Mouse (Mus musculus): ENCODE measurements around the gene Lrrc1. TPM values are rescaled to one million over a fixed set of nuclear protein-coding genes. Genes with fewer than 3 reads are reported as not detected.

Lrrc1 gene
- polyA plus RNA-seq, 1 experiment = 34.0 TPM

- DNase-seq = no peak
- no peaks in the 10 kb centered on the region for H3K27me3 ChIP-seq (replicated peaks; ENCODE audit: control insufficient read depth, insufficient read depth, low read length)
- no peak overlapping the region for H3K27ac ChIP-seq (ENCODE audit: insufficient read depth, low read depth, low read length)
- 64% methylated on average over 13 of the region's 13 CpGs for WGBS
- no peaks in the 10 kb centered on the region for H3K36me3 ChIP-seq (ENCODE audit: control insufficient read depth, insufficient read depth, low read length)
- H3K4me1 ChIP-seq (ENCODE audit: control insufficient read depth, insufficient read depth, low read length) = peaks cover 7% of the 10 kb centered on the region; the same call in 1 of the 2 replicates
- no peak overlapping the region for H3K4me3 ChIP-seq (ENCODE audit: insufficient read depth, low read depth, low read length)
- TF ChIP-seq POLR2A (IDR thresholded peaks at IDR 0.05; ENCODE audit: low read depth, low read length) (no peak), CTCF (conservative IDR thresholded peaks at IDR 0.05; ENCODE audit: insufficient read depth, insufficient read length, low read depth, low read length) (no peak)
Measured at GRCm38 (mm10) chr9:77456169-77456826, 88.4 kb downstream of the Lrrc1 start.

- 85% methylated on average over 19 of the region's 19 CpGs for WGBS
- Histone ChIP-seq H3K36me3 (ENCODE audit: control insufficient read depth, insufficient read depth, low read length) (no peaks in the 10 kb centered on the region), H3K27ac (ENCODE audit: insufficient read depth, low read depth, low read length) (no peak overlapping the region), H3K4me1 (ENCODE audit: control insufficient read depth, insufficient read depth, low read length) (0 out of 2 replicates have a peak, but pooled peaks cover 3% of the 10 kb centered on the region), H3K27me3 (replicated peaks; ENCODE audit: control insufficient read depth, insufficient read depth, low read length) (no peaks in the 10 kb centered on the region), H3K4me3 (ENCODE audit: insufficient read depth, low read depth, low read length) (no peak overlapping the region)
- DNase-seq = no peak
- no peak for TF ChIP-seq CTCF (conservative IDR thresholded peaks at IDR 0.05; ENCODE audit: insufficient read depth, insufficient read length, low read depth, low read length)
Measured at GRCm38 (mm10) chr9:77455439-77456168, 89.1 kb downstream of the Lrrc1 start.

- no peaks in the 10 kb centered on the region for H3K4me1 ChIP-seq (ENCODE audit: control insufficient read depth, insufficient read depth, low read length)
- WGBS = 88% methylated on average over 12 of the region's 12 CpGs
- no peak overlapping the region for H3K4me3 ChIP-seq (ENCODE audit: insufficient read depth, low read depth, low read length)
- DNase-seq = no peak
- no peaks in the 10 kb centered on the region for H3K27me3 ChIP-seq (replicated peaks; ENCODE audit: control insufficient read depth, insufficient read depth, low read length)
- no peak overlapping the region for H3K27ac ChIP-seq (ENCODE audit: insufficient read depth, low read depth, low read length)
- H3K36me3 ChIP-seq (ENCODE audit: control insufficient read depth, insufficient read depth, low read length) = no peaks in the 10 kb centered on the region
- TF ChIP-seq POLR2A (IDR thresholded peaks at IDR 0.05; ENCODE audit: low read depth, low read length) (no peak), CTCF (conservative IDR thresholded peaks at IDR 0.05; ENCODE audit: insufficient read depth, insufficient read length, low read depth, low read length) (no peak)
Measured at GRCm38 (mm10) chr9:77452046-77452807, 92.4 kb downstream of the Lrrc1 start.

GRCm38 (mm10) chr9:77450447-77450846 lies 94.2 kb downstream of the Lrrc1 start:
- H3K27me3 ChIP-seq (replicated peaks; ENCODE audit: control insufficient read depth, insufficient read depth, low read length) = no peaks in the 10 kb centered on the region
- H3K27ac ChIP-seq (ENCODE audit: insufficient read depth, low read depth, low read length) = no peak overlapping the region
- no peak overlapping the region for H3K4me3 ChIP-seq (ENCODE audit: insufficient read depth, low read depth, low read length)
- H3K36me3 ChIP-seq (ENCODE audit: control insufficient read depth, insufficient read depth, low read length) = no peaks in the 10 kb centered on the region
- WGBS = 79% methylated on average over 2 of the region's 2 CpGs
- no peaks in the 10 kb centered on the region for H3K4me1 ChIP-seq (ENCODE audit: control insufficient read depth, insufficient read depth, low read length)
- TF ChIP-seq POLR2A (IDR thresholded peaks at IDR 0.05; ENCODE audit: low read depth, low read length) = no peak
- no peak for TF ChIP-seq CTCF (conservative IDR thresholded peaks at IDR 0.05; ENCODE audit: insufficient read depth, insufficient read length, low read depth, low read length)
- DNase-seq = no peak

- no peak for DNase-seq
- whole genome bisulfite sequencing = 94% methylated on average over 4 of the region's 4 CpGs
- Histone ChIP-seq H3K4me3 (ENCODE audit: insufficient read depth, low read depth, low read length) (no peak overlapping the region), H3K4me1 (ENCODE audit: control insufficient read depth, insufficient read depth, low read length) (no peaks in the 10 kb centered on the region), H3K27me3 (replicated peaks; ENCODE audit: control insufficient read depth, insufficient read depth, low read length) (no peaks in the 10 kb centered on the region), H3K36me3 (ENCODE audit: control insufficient read depth, insufficient read depth, low read length) (no peaks in the 10 kb centered on the region), H3K27ac (ENCODE audit: insufficient read depth, low read depth, low read length) (no peak overlapping the region)
- TF ChIP-seq CTCF (conservative IDR thresholded peaks at IDR 0.05; ENCODE audit: insufficient read depth, insufficient read length, low read depth, low read length) (no peak), POLR2A (IDR thresholded peaks at IDR 0.05; ENCODE audit: low read depth, low read length) (no peak)
Measured at GRCm38 (mm10) chr9:77444876-77445275, 99.8 kb downstream of the Lrrc1 start.

GRCm38 (mm10) chr9:77439371-77439770 lies 105.3 kb downstream of the Lrrc1 start:
- no peak for DNase-seq
- TF ChIP-seq CTCF (conservative IDR thresholded peaks at IDR 0.05; ENCODE audit: insufficient read depth, insufficient read length, low read depth, low read length) (no peak), POLR2A (IDR thresholded peaks at IDR 0.05; ENCODE audit: low read depth, low read length) (no peak)
- H3K27me3 ChIP-seq (replicated peaks; ENCODE audit: control insufficient read depth, insufficient read depth, low read length) = no peaks in the 10 kb centered on the region
- H3K27ac ChIP-seq (ENCODE audit: insufficient read depth, low read depth, low read length) = no peak overlapping the region
- H3K36me3 ChIP-seq (ENCODE audit: control insufficient read depth, insufficient read depth, low read length) = no peaks in the 10 kb centered on the region
- 74% methylated on average over 6 of the region's 6 CpGs for WGBS
- no peaks in the 10 kb centered on the region for H3K4me1 ChIP-seq (ENCODE audit: control insufficient read depth, insufficient read depth, low read length)
- no peak overlapping the region for H3K4me3 ChIP-seq (ENCODE audit: insufficient read depth, low read depth, low read length)

- Histone ChIP-seq H3K4me1 (ENCODE audit: control insufficient read depth, insufficient read depth, low read length) (no peaks in the 10 kb centered on the region), H3K27ac (ENCODE audit: insufficient read depth, low read depth, low read length) (no peak overlapping the region), H3K27me3 (replicated peaks; ENCODE audit: control insufficient read depth, insufficient read depth, low read length) (no peaks in the 10 kb centered on the region), H3K36me3 (ENCODE audit: control insufficient read depth, insufficient read depth, low read length) (no peaks in the 10 kb centered on the region), H3K4me3 (ENCODE audit: insufficient read depth, low read depth, low read length) (no peak overlapping the region)
- no peak for DNase-seq
- TF ChIP-seq CTCF (conservative IDR thresholded peaks at IDR 0.05; ENCODE audit: insufficient read depth, insufficient read length, low read depth, low read length) = no peak
- no peak for TF ChIP-seq POLR2A (IDR thresholded peaks at IDR 0.05; ENCODE audit: low read depth, low read length)
- WGBS = 63% methylated on average over 11 of the region's 11 CpGs
Measured at GRCm38 (mm10) chr9:77438836-77439271, 105.8 kb downstream of the Lrrc1 start.

Data from kidney, adult 2 months (tissue).